Mouse (Mus musculus): ENCODE measurements around the gene Usp22.
A peak's percentile ranks its signal among the peaks of the same experiment; 100 is the strongest.
"Not testable (repeated sequence)": the region's sequence is repeated elsewhere in the genome, so short reads cannot be mapped to it uniquely, and the experiment has no call there.

The Usp22 gene

GRCm38 (mm10) chr11:61174821-61175658, at the start of gene Usp22:
Gene Usp22, minus strand, starts transcription at chr11:61175055.
- peak; percentile 99 for DNase-seq

GRCm38 (mm10) chr11:61224234-61224744, 49.4 kb upstream of the Usp22 start:
- DNase-seq, result no peak

DNA sequence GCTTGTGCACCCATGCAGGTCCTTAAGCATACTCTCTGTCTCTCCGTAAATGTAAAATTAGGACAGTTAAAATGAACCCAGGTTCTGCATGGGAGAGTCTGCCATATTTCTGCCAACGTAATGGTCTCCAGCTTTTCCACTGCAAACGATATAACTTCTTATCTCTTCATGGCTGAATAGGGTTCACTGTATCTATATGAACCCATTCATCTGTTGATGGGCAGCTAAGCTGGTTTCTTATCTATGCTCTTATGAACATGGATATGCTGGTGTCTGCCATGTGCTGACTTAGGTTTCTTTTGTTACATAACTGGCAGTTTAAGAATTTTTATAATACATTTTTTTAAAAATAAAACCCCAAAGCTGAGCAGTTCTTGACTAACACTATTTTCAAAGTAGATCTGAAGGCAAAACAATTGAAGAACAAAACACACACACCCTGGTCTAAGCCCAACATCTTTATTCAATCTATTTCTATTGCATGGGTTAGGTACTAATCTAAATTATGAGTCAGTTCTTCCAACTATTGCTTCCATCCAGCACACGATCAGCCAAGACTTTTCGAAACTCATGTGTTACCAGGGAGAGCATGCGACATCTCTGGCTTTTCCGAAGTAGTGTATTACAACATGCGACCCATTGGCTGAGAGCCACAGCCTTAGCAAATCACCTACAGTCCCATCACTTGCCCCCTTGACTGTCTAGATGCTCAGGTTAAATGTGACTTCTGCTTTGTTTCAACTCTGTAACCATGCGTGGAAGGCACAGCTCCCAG, 48.3 kb upstream of the Usp22 start:
- DNase-seq, result no peak

DNA sequence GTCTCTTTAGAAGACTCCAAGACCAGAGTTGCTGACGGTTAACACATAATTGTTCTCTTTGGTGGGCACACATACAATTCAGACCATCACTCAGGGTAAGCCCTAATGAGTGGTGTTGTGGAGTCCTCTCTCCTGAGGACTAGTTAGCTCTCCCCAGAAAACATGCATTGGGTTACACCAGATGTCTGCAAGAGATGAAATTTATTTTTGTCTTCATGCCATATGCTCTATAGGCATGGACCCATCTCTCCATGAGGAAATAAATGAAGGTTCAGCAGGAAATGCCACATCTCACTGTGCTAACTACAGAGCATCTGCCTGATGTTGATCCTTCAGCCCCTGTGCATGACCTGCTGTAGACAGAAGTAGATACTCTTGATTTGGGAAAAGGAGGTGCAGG, 47.2 kb upstream of the Usp22 start:
- no peak for DNase-seq

- DNase-seq, result peak; percentile 77 to 82
Measured at GRCm38 (mm10) chr11:61220156-61220881, 45.5 kb upstream of the Usp22 start.

DNA sequence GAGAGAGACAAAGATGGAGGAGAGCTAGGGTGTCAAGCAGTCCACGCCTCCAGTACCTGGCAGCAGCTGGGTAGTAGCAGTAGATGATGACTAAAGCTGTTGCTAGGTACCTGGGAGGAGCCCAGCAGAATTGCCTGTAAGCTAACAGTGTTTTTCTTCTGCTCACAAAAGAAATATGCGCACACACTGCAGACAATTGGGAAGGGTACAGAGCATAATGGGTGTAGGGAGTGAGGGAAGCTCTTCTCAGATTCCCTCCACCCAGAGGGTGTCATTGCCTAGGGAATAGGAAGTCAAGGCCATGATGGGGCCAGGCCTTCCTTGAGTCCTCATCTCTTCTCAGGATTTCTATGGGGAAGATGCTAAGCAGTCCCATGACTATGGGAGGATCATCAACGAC, 41.1 kb upstream of the Usp22 start:
- no peak for DNase-seq

GRCm38 (mm10) chr11:61212102-61212501, 37.2 kb upstream of the Usp22 start:
- peak in 1 of 2 experiments; percentile 57 for DNase-seq

DNA sequence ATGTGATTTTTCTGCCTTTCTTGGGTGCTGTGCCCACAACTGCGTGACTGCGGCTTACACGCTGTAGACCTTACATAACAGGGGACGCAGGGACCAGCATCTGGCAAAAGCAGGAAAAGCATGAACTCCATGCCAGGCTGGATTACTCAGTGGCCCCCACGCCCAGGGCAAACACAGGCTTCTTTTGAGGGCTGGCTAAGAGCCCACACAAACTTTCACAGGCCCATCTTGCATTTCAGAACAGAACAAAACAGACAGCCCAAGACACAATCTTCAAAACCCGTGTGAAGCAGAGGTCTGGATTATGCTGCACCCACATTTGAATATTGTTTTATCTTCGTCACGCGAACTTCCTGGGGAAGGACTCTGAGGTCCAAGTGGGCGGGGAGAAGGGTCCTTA, 33.5 kb upstream of the Usp22 start:
- DNase-seq, result no peak

GRCm38 (mm10) chr11:61207487-61208246, 32.8 kb upstream of the Usp22 start, which contains the start of gene Aldh3a1:
Gene Aldh3a1, plus strand, starts transcription at chr11:61207537.
- no peak for DNase-seq

GRCm38 (mm10) chr11:61206136-61206535, 31.3 kb upstream of the Usp22 start:
- no peak for DNase-seq

DNA sequence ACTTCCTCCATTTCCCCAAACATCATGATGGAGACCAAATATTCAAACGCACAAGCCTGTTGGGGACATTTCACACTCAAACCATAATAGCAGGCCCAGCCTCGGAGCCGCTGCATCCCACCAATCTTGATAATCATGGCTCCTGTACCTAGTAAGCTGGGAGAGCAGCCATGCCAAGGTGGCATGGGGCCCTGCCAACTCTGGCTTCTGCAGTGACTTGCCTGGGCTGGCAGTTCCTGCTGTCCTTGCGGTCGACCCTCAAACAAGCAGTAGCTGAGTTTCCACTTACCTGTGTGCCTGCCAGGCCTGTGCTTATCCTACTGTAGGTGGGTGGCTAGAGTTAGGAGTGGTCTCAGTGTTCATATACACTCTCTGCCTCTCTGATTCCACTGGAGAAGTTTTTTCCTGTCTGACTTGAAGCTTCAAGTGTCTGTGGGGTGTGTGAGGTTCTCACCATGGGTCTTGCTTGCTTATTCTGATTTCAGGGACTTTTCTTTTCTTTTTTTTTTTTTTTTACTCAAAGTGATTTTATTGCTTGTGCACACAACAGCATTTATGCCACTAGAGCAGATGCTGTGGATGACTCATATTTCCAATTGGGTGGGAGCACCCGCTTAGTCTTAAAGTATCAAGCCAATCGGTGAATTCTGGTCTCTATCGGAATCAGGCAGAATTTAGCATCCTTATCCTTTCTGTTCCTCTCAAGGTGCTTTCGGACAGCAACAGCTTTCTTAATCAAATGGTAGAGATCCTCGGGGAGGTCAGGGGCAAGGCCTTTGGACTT, 30.5 kb upstream of the Usp22 start:
- DNase-seq, result peak; percentile 65 to 74

- DNase-seq, result no peak
Measured at GRCm38 (mm10) chr11:61202810-61203209, 28.0 kb upstream of the Usp22 start.

GRCm38 (mm10) chr11:61202186-61202585, 27.3 kb upstream of the Usp22 start:
- DNase-seq, result no peak

GRCm38 (mm10) chr11:61199620-61200362, 24.9 kb upstream of the Usp22 start:
- no peak for DNase-seq

DNA sequence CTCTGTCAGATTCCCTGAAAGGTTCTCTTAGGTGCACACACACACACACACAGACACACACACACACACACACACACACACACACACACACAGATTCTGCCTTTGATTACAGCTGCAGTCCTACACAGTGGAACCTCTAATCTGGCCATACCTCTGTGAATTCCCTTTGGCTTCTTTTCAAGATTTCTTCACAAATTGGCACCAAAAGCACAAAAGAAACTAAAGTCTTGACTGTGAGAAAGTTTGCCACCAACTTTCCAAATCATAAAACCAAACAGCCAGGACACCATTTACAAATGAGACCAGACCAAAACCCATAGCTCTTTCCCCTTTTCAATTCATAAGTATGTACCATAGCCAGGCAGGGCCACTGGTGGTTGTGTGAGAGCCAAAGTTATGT, 23.1 kb upstream of the Usp22 start:
- no peak for DNase-seq

DNA sequence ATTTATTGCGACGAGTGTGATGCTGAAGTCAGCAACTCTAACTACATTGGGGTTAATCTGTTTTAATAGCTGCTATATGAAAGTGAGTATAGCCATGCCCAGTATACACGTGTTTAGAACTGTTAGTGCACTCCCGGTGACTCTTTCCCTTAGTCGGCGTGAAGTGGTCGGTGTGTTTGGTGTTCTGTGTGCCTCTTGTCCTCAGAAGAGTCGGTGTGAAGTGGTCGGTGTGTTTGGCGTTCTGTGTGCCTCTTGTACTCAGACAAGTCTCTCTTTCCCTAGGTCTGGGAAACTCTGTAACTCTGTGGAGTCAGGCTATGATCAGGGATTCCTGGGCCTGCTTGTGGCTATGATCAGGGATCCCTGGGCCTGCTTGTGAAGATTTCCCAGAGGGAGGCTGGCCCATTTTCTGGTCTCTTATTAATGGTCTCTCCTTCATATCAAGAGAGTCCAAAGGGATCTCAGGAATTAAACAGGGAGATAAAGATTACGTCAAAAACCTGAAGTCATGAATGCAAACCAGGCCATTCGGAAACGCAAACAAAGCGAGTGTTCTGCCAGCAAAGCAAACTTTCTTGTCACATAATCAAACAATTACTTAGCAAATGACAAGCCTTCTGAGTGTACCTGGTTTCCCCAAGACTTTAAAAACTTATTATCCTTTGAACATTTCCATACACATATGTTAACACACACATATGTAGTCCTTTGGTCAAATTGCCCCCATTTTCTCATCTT, 21.9 kb upstream of the Usp22 start:
- no peak for DNase-seq

- DNase-seq, result peak; percentile 93 to 96
Measured at GRCm38 (mm10) chr11:61193392-61193791, 18.5 kb upstream of the Usp22 start.

DNA sequence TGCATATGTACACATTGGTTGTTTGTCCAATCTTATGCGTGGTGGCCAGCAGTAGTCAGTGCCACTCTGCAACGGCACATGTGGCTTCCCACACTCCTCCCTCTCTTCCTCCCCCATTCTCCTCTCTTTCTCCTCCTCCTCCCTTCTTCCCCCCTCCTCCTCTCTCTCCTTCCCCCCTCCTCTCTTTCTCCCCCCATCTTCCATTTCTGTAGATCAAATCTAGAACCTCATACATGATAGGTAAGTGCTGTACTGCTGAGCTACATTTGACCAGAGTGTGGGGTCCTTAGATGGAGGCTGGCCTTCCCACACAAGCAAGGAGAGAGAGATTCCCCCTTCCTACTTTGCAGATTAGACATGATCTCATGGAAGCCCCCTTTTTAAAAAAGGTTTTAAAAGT, 17.9 kb upstream of the Usp22 start:
- DNase-seq, result no peak

- DNase-seq, result not testable (repeated sequence)
Measured at GRCm38 (mm10) chr11:61192123-61192522, 17.3 kb upstream of the Usp22 start.

DNA sequence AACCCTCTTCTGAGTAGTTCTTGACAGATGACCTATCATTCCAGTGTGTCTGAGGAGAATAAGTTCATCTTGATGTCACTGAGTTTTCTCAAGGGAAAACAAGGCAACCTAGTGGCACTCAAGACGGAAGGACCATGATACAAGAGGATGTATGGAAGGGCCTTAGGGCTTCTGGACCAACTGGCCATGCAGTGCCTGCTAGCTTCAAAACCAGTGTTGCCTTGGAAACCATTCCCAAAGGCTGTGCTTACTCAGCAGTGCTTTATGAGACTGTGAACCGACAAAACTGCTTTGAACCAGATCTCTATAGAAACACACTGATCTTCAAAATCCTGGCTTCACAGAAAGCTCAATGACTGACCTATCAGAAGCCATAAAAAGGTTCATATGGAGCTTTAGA, 15.9 kb upstream of the Usp22 start:
- DNase-seq, result no peak

Measured in cerebellum, postnatal 14 days (tissue).